Mouse (Mus musculus) embryonic facial prominence, embryonic 10.5 days (tissue): Measurements from ENCODE around the gene 4930467E23Rik. TPM values are rescaled to one million over a fixed set of nuclear protein-coding genes. Genes with fewer than 3 reads are reported as not detected.
"Not testable (repeated sequence)": the region's sequence is repeated elsewhere in the genome, so short reads cannot be mapped to it uniquely, and the experiment has no call there.

Source experiments
- DNase-seq: peaks from one replicate; pipeline ENCODE4 v3.0.0-alpha.2; 2017; ENCODE audit warnings: low spot score
- H3K27ac ChIP-seq: fragments of 300-500 bp; sonication (generic); replicated peaks from 2 replicates; pipeline ENCODE4 v1.5.1; 2016; ENCODE audit warnings: mild to moderate bottlenecking
- H3K27me3 ChIP-seq: fragments of 300-500 bp; sonication (generic); replicated peaks from 2 replicates; pipeline ENCODE4 v1.6.1; 2016; ENCODE audit warnings: low read depth, mild to moderate bottlenecking; ENCODE audit not compliant: poor library complexity, severe bottlenecking
- H3K36me3 ChIP-seq: fragments of 300-500 bp; sonication (generic); replicated peaks from 2 replicates; pipeline ENCODE4 v1.6.1; 2016; ENCODE audit warnings: mild to moderate bottlenecking, moderate library complexity
- H3K4me1 ChIP-seq: fragments of 300-500 bp; sonication (generic); 2 replicates; pipeline ENCODE4 v1.6.1; 2016
- H3K4me3 ChIP-seq: fragments of 300-500 bp; sonication (generic); 2 replicates; pipeline ENCODE4 v1.5.1; 2016; ENCODE audit warnings: mild to moderate bottlenecking, moderate library complexity
- H3K9me3 ChIP-seq: fragments of 300-500 bp; sonication (generic); 2 replicates; pipeline ENCODE4 v1.6.1; 2016; ENCODE audit warnings: mild to moderate bottlenecking
- WGBS: fragments of 180-500 bp; shearing (Covaris S2); methylation state at CpG from one replicate; pipeline ENCODE4 v1.1.7; 2016; 5-methylcytosine and 5-hydroxymethylcytosine counted together
- polyA plus RNA-seq: library from polyadenylated mRNA; unstranded; fragments of >200 nt; fragmentation: Nextera tagmentation; extraction: Ambion mirVana; gene quantifications from 2 replicates; pipeline ENCODE4 v1.2.1, GENCODE M21; 2016

The 4930467E23Rik gene
- not detected in 2 replicates for polyA plus RNA-seq

- not testable (repeated sequence) for H3K9me3 ChIP-seq, H3K27me3 ChIP-seq, H3K36me3 ChIP-seq, H3K27ac ChIP-seq, H3K4me3 ChIP-seq, H3K4me1 ChIP-seq, DNase-seq
- WGBS = no CpG with 5 or more reads among the region's 2 CpGs
Observed at GRCm38 (mm10) chr8:19729276-19729675, at the start of gene 4930467E23Rik. 4930467E23Rik (plus strand) TSS chr8:19729576.

- H3K4me1 ChIP-seq, H3K36me3 ChIP-seq, DNase-seq, H3K4me3 ChIP-seq, H3K27me3 ChIP-seq, H3K9me3 ChIP-seq, H3K27ac ChIP-seq: not testable (repeated sequence)
- 79% methylated on average over 2 of the region's 3 CpGs for WGBS
Observed at GRCm38 (mm10) chr8:19682311-19682710, 47.1 kb upstream of the 4930467E23Rik start.

- H3K36me3 ChIP-seq, H3K4me1 ChIP-seq, H3K27ac ChIP-seq, H3K9me3 ChIP-seq, DNase-seq, H3K27me3 ChIP-seq, H3K4me3 ChIP-seq: not testable (repeated sequence)
- 84% methylated on average over 3 of the region's 3 CpGs for WGBS
Observed at GRCm38 (mm10) chr8:19685476-19685875, 43.9 kb upstream of the 4930467E23Rik start.

- not testable (repeated sequence) for H3K27ac ChIP-seq, H3K4me3 ChIP-seq, H3K4me1 ChIP-seq, H3K27me3 ChIP-seq, DNase-seq, H3K36me3 ChIP-seq, H3K9me3 ChIP-seq
- WGBS = 83% methylated on average over 6 of the region's 6 CpGs
Observed at GRCm38 (mm10) chr8:19688802-19689525, 40.4 kb upstream of the 4930467E23Rik start.

- H3K36me3 ChIP-seq, H3K9me3 ChIP-seq, DNase-seq, H3K4me1 ChIP-seq, H3K27ac ChIP-seq, H3K4me3 ChIP-seq, H3K27me3 ChIP-seq: not testable (repeated sequence)
- WGBS = 85% methylated on average over 1 of the region's 1 CpGs
Observed at GRCm38 (mm10) chr8:19689745-19690144, 39.6 kb upstream of the 4930467E23Rik start.

- not testable (repeated sequence) for H3K9me3 ChIP-seq
Observed at GRCm38 (mm10) chr8:19691421-19691820, 38.0 kb upstream of the 4930467E23Rik start.

GRCm38 (mm10) chr8:19697497-19698077, 31.8 kb upstream of the 4930467E23Rik start:
- 81% methylated on average over 11 of the region's 11 CpGs for WGBS
- not testable (repeated sequence) for H3K36me3 ChIP-seq, H3K4me3 ChIP-seq, H3K4me1 ChIP-seq, DNase-seq, H3K27me3 ChIP-seq, H3K27ac ChIP-seq
- peaks cover 14% of the 10 kb centered on the region for H3K9me3 ChIP-seq

More at GRCm38 (mm10) chr8:19691421-19691820, 38.0 kb upstream of the 4930467E23Rik start:
- WGBS = 82% methylated on average over 6 of the region's 6 CpGs
- not testable (repeated sequence) for DNase-seq, H3K27me3 ChIP-seq, H3K4me3 ChIP-seq, H3K36me3 ChIP-seq, H3K4me1 ChIP-seq, H3K27ac ChIP-seq

GRCm38 (mm10) chr8:19698123-19698522, 31.3 kb upstream of the 4930467E23Rik start:
- H3K36me3 ChIP-seq, H3K27me3 ChIP-seq, DNase-seq, H3K27ac ChIP-seq, H3K4me3 ChIP-seq, H3K4me1 ChIP-seq: not testable (repeated sequence)
- 78% methylated on average over 6 of the region's 6 CpGs for WGBS
- peaks cover 14% of the 10 kb centered on the region for H3K9me3 ChIP-seq

- peaks cover 17% of the 10 kb centered on the region for H3K9me3 ChIP-seq
- DNase-seq, H3K4me1 ChIP-seq, H3K36me3 ChIP-seq, H3K27me3 ChIP-seq, H3K4me3 ChIP-seq, H3K27ac ChIP-seq: not testable (repeated sequence)
- 79% methylated on average over 4 of the region's 4 CpGs for WGBS
Observed at GRCm38 (mm10) chr8:19698722-19699121, 30.7 kb upstream of the 4930467E23Rik start.

GRCm38 (mm10) chr8:19701326-19701725, 28.1 kb upstream of the 4930467E23Rik start:
- not testable (repeated sequence) for H3K36me3 ChIP-seq, H3K4me1 ChIP-seq, H3K27ac ChIP-seq, DNase-seq, H3K4me3 ChIP-seq, H3K27me3 ChIP-seq
- 90% methylated on average over 2 of the region's 2 CpGs for WGBS
- peaks cover 14% of the 10 kb centered on the region for H3K9me3 ChIP-seq

GRCm38 (mm10) chr8:19702276-19702675, 27.1 kb upstream of the 4930467E23Rik start:
- not testable (repeated sequence) for H3K27me3 ChIP-seq, H3K4me1 ChIP-seq, H3K36me3 ChIP-seq, H3K27ac ChIP-seq, H3K4me3 ChIP-seq, DNase-seq
- H3K9me3 ChIP-seq = peaks cover 15% of the 10 kb centered on the region
- WGBS = 77% methylated on average over 2 of the region's 2 CpGs

- H3K27ac ChIP-seq, H3K27me3 ChIP-seq, H3K4me3 ChIP-seq, H3K4me1 ChIP-seq, H3K36me3 ChIP-seq: not testable (repeated sequence)
- DNase-seq = peak; percentile 81
- WGBS = 47% methylated on average over 13 of the region's 13 CpGs
- peaks cover 12% of the 10 kb centered on the region for H3K9me3 ChIP-seq
Observed at GRCm38 (mm10) chr8:19702972-19703709, 26.2 kb upstream of the 4930467E23Rik start.

- H3K36me3 ChIP-seq, DNase-seq, H3K27me3 ChIP-seq, H3K27ac ChIP-seq, H3K4me1 ChIP-seq, H3K9me3 ChIP-seq, H3K4me3 ChIP-seq: not testable (repeated sequence)
Observed at GRCm38 (mm10) chr8:19703906-19704305, 25.5 kb upstream of the 4930467E23Rik start.
